Mouse (Mus musculus) testis, postnatal 10 days (tissue): ENCODE data around the gene Ssr2.
"Not testable (repeated sequence)": the region's sequence is repeated elsewhere in the genome, so short reads cannot be mapped to it uniquely, and the experiment has no call there.

Source experiments
- DNase-seq: peaks from one replicate; pipeline ENCODE4 v3.0.0; 2021; ENCODE audit warnings: low spot score

The Ssr2 gene

DNA sequence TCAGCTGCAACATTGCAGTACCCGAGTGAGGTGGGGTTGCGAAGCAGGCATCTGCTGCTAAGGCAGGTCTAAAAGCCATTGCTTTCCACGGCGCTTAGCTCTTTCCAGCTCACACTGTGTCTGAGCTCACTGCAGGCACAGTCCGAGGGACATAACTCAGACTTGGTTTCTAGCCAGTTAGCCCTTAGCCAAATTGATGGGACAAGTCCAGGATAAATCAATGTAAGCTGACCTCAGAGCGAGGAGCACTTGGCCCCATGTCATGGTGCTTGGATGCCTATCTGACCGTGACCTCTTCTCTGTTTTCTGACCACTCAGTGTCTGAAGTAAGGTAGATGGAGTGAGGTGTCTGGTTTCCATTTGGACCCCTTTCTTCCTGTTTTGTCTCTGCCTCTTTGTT lies 11.7 kb upstream of the Ssr2 start:
- DNase-seq: no peak

DNA sequence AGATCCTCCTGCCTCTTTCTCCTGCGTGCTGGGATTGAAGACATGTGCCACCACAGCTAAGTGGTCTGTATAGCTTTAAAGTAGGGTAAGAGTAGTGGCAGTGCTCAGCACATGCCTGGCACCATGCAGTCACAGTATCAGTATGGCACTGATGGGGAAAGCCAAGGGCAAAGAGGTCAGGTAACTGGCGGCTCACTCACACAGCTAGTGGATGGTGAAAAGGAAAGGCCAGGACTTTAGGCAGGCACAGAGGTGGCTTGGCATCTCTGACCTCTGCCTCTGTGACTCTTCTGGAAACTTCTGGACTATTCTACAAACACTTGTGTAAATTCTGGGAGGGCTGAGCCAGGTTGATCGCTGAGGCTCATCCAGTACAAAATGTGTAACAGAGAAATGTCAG lies 9.6 kb upstream of the Ssr2 start:
- no peak for DNase-seq

DNA sequence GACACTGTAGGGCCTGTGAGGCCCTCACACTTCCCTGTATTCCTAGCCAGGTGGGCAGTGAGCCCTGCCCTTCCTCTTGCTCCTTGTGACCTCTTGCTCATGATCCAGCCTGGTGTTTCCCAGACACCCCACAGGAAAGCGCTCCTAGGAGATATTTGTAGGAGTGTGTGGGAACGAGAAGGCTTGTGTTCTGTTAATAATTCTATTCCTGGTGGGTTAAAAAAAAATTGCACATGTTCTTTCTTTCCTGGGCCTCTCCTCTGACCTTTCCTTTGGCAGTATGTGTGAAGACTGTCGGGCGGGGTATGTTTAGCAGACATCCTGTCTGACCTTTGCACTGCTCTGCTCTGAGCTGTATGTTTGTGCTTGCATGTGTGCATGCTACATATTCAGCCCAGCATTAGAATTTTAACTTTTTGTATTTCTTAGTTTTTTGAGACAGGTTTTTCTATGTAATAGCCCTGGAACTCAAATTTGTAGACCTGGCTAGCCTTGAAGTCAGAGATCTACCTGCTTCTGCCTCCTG lies 9.1 kb upstream of the Ssr2 start:
- DNase-seq: no peak

DNA sequence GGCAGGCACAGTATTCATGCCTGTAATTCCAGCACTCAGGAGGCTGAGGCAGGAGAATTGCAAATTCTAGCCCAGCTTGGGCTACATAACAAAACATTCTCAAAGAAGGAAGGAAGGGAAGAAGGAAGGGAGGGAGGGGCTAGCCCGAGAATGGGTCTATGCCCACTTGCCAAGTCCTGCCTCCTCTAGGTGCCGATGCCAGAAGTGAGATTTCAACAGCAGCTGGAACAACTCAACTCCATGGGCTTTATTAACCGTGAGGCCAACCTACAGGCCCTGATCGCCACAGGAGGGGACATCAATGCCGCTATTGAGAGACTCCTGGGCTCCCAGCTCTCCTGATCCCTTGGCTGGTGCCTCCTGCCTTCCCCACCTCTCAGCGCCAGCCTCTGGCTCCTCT lies 7.8 kb upstream of the Ssr2 start:
- DNase-seq: no peak

DNA sequence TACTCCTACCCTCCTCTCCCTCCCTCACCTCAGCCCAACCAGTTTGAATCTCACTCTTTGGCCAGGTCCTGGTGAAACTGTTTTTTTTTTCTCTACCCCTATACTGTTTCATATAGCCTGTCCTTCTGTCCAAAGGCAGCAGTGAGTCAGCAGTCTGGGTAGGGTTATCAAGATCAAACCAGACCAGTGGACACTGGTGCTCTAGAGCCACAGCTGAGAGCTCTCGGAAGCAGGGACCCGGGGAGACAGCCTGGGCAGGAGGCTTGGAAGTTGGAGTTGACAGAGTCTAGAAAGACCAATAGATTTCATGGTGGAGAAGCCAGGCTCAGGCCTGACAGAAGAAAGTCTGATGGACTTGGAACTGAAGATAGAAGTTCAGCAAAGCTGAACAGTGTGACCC lies 7.1 kb upstream of the Ssr2 start:
- DNase-seq: no peak

DNA sequence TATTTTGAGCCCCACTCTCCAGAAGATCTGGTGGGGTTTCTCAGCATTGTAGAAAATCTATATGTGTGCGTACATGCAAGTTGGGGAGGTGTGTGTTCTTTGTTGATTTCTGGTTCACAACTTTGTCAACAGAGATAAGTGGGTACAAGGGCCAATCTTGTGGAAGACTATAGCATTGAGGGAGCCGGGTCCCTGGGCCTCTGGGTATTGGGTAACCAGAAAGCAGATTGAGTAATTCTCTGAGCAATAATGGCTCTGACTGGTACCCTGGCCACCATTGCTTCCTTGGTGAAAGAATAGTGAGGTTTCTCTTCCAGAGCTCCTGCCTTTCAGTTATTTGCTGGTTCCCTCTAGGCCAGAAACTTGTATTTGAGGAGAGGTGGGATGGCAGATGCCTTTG lies 6.6 kb upstream of the Ssr2 start:
- no peak for DNase-seq

DNA sequence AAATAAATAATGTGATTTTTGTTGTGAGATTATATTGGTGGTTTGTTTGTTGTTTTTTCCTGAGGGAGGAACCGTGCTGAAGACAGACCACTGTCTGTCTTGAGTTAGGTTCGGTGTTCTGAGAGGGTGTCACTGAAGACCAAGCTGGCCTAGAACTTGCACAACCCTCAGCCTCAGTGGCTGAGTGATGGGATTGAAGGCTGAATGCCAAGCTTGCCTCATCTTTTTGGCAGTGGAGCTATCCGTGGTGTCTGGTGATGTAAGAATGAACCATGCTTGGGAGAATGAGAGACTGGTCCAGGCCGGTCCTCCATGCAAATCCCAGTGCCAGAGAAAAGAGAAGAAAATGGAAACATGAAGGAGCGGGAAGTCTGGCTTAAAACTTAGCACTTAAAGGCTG lies 6.0 kb upstream of the Ssr2 start:
- no peak for DNase-seq

DNA sequence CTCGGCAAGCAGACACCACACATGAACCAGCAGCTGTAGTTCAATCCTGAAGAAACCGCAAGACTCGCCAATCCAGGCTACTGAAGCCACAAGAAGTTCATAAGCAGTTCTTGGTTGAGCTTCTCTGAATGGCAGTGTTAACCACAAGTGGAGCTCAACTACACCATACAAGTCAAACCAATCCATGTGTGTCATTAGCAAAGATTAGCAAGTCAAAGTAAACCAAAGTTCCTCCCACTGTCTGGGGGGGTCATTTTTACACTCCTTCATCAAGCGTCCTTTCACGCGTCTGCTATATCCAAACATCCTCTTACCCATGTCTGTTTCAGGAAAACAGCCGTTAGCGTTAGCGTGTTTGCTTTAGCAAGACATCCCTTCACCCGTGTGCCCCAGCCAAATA lies 5.3 kb upstream of the Ssr2 start:
- DNase-seq: no peak

DNA sequence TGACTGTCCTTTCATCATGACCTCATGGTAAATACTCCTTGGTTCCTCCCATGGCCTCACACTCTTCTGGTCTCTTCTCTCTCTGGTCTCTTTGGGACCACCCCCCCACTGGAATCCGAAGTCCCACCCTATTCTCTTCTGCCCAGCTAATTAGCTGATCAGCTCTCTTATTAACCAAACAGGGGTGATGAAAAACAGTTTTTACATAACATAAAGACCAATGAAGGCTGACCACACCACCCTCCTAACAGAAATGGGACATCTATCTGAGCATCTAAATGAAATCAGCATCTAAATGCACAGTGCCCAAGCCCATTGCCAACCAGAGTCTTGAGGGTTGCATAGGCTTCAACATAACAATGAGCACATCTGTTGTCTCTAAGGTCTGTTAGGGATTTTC lies 3.8 kb upstream of the Ssr2 start:
- no peak for DNase-seq

DNA sequence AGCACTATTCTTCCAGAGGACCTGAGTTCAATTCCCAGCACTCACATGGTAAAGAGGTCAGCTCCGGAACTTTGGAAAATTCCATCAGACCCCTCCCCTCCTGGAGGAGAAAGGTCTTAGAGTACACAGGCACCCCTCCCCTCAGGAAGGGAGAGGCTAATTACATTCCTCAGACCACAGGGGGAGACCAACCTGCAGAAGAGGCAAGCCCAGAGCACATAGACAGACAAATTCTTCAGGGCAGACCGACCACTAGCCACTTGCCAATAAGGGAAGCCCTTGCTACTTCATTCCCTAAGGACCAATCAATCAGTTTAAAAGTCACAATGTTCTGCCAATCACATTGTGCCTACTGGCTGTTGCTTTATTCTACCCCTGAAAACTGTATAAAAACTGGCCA lies 2.8 kb upstream of the Ssr2 start:
- no peak for DNase-seq

DNA sequence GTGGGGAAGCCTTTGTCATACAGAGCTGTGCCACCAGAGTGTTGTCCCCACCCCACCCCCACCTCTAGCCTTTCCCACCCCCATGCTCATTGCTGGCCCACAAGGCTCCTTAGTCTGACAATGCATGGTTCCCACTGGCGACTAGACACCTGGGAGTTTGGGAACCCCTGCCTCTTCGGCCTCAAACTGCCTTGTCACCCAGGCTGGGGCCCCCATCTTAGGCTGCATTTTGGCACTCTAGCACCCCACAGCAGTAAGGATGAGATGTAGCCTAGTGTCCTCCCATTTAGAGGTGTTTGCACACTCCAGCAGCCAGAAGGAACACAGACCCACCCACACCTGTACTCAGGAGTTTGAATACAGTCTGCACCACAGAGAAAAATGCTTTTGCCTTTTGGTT lies 1.9 kb upstream of the Ssr2 start:
- DNase-seq: no peak

DNA sequence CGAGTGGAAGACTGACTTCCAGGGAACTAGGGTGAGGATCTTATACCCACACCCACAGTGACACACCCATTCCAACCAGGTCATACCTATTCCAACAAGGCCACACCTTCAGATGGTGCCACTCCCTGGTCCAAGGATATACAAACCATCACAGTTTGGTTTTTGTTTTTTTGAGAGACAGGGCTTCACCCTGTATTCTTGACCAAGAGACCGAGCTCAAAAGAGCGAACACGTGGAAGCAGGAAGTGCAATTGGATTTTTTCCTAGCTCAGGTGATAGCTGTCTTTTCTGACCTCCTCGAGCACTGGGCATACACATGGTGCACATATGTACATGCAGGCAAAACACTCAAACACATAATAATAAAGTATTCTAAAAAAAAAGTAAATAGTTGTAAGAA lies 2.2 kb downstream of the Ssr2 start:
- DNase-seq: not testable (repeated sequence)

DNA sequence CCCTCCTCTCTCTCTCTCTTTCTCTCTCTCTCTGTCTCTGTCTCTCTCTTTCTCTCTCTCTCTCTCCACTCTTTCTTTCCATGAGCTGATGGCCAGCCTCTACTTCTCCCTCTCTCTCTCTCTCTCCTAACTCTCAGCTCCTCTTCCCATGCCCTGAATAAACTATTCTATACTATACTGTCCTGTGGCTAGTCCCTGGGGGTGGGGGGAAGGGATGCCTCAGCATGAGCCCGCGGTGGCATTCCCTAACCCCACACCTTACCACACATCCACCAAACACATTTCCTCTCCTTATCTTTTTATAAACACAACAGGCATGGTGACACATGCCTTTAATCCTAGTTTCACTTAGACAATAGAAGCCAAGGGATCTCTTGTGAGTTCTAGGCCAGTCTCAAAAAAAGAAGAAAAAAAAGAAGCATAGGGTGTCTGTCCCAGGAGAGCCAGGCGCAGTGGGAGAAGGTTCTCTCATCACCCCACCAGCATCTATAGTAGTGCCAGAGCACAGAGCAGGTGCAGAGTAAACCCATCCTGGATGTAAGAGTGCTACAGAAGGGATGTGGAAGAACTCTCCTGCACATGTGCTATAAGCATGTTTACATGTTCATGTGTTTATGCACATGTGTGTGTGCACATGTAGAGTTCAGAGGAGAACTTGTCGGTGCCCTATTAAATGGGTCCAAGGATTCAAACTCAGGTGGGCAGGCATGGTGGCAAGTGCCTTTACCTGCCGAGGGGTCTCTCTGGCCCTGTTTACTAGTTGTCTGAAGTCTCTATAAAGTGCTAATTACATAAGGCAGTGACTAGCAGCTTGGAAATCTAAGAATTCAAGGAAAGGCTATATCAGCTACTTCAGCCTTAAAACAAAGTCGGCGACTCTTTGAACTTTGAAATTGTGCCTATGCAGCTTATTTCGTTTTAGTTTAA lies 3.1 kb downstream of the Ssr2 start:
- DNase-seq: no peak

DNA sequence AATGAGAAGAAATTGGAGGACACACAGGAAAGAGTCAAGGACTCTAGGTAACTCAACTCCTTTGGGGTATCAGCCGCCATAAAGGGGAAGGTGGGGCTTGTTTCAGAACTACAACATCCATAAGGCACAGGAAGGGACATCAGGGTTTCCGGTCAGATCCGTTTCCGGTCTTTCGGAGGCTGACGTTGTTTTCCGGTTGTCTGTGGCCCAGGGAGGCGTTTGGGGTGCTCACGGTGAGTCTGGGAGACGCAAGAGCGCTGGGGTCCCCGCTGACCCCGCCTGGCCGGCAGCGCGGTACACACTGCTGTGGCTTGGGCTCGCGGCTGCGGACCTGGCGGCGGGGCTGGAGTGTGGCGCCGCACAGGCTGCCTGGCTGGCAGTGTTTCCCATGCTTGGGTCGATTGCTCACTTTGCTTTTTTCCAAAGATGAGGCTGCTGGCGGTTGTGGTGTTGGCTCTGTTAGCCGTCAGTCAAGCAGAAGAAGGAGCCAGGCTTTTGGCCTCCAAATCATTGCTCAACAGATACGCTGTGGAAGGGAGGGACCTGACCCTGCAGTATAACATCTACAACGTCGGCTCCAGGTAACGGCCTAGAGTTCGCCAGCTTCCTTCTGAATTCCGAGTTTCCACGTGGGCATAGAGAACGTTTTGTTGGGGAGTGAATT lies 3.9 kb downstream of the Ssr2 start:
- DNase-seq: peak; percentile 73

DNA sequence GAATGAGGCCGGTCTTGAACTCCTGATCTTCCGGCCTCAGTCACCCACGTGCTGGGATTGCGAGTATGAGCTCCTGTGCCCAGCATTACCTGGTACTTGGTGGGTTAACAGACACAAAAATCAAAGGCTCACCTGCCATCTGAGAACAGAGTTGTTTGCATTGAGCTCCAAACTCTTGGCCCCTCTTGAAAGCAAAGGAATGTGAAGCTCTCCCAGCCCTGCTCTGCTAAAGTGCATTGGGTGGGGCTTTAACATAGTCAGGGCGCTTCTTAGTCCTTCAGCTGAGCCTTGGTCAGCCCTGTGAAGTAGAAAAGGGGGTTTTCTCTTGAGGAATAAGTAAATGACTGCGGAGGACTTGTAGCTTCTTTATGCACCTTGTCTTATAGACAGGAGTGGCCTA lies 10.1 kb downstream of the Ssr2 start:
- no peak for DNase-seq

DNA sequence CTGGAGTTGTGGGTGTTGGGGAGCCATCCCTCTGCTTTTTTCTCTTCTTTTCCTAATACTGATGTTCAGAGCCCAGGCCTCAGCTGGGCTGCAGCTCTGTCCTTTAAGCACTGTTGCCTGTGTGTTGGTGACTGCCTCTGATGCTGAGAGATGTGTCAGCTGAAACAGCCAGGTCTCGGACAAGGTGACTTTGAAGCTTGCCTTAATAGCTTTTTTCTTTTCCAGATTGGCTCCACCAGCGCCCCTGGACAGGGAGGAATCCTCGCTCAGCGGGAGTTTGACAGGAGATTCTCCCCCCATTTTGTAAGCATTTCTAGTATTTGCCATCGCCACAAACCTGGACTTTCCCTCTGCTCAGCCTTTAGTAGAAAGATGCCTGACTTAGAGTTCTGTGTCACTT lies 11.0 kb downstream of the Ssr2 start:
- no peak for DNase-seq

DNA sequence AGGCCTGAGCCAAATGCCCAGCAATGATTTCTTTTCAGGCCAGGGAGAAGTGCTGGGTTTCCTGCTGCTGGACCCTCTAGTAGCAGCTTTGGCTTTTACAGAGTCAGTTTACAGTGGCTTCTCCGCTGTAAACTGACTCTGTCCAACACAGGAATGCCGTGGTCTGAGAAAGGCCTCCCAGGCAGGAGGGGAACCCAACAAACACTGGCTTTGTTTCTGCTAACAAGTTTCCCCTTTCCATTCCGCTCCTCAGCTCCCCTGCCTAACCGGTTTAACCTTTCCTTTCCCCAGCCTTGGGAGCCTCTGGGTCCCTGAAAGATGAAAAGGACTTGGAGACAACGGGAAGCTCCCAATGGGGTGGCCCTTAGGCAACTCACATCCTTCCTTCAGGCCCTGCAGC lies 14.6 kb downstream of the Ssr2 start:
- no peak for DNase-seq

DNA sequence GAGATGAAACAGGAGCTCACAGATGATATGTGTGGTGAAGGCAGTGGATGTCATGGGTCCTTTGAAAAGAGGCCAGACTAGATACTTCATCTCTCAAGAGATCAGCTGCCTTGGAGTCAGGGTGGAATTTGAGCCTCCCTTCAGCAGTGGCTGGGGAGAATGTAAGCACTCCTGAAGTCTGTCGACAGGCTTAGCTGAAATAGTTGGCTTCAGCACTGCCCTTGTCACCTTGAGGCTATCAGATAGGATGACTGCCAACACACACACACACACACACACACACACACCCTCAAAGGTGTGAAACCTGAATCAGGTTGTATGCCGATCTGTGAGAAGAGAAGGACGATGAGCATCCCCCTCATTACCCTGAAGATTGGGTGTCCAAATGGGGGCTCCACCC lies 15.4 kb downstream of the Ssr2 start:
- DNase-seq: no peak

DNA sequence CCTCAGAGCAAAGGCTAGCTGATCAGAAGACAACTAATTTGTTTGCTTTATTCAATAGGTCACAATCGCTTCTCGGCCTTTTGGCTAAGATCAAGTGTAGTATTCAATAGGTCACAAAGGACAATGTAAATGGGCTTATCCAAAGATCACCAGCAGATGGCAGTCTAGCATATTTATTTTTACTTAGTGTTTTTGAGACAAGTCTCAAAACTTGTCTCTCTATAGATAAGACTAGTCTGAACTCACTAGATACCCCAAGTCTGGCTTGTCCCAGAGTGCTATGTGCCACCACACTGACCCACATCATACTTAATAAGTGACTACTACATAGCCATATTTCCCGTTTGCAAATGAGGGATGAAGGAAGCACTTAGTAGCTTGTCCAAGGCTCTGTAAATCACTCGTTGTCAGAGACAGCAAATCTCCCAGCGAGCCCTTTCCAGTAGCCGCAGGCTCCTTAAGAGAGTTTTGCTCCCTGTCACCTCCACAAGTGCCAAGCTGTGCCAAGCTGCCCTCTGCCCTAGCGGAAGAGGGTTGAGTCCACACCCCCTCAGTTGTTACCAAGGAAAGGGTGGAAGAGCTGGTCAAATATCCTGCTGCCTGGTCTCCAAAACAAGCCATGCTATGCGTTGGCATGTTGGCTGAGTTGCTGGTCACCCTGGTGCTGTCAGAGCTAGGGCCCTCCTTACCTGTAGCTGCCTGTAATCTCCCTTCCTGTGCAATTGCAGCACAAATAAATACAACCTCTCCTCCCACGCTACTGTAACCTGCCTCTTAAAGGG lies 16.5 kb downstream of the Ssr2 start:
- no peak for DNase-seq

DNA sequence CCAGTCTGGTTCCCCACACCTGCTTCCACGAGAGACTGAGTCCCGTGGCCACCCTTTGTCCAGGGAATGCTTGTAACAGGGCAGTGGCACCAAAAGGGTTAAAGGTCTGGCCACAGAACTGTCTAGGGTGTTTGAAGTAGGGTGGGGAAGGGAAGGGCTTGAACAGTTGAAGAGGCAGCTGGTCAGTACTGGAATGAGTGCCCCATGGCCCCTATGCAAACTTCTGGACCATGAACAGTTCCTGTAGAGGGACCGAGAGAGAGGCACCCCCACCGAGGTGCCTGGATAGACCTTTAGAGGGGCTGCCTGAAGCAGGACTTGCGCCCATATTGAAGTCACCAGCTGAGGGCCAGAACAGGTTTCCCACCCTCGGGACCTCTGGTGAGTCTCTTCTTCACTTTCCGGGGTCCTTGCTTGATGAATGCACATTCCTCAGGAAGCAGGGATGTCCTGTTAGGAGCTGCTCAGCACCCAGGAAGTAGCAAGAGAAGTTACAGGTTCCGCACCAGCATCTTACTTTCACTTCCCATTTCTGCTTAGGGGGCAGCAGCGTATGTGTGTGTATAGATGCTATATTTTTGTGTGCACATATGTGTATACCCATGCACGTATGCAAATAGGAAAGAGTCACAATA lies 17.4 kb downstream of the Ssr2 start:
- DNase-seq: no peak

DNA sequence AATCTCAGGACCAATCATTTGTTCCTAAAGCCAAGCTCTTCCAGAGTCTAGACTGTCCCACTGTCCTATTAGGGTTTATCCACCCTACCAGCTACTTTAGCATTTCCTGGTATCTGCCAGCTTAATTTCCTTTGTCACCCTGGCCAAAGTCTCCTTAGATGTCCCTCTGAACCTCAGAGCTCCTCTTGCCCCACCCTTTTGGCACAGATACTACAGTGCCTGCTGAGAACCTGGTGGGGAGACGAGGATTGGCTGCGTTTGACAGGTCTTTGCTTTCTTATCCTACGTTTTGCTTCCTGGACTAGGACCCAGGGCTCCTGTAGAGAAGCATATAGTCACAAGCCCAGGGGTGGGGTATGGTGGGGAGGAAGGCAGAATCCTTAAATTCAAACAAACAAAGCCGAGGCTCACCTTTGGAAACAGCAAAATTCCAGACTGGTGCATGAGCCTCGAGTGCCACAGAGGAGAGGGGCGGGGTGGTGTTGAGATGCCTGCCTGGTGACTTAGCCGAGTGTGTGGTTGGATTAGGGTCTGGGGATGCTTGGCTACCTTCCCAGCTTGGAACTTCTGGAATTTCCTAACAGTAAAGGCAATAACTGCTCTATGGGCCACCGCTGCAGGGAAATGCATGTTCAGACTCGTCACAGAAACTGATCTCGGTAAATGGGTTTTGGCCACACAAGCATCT lies 18.4 kb downstream of the Ssr2 start:
- no peak for DNase-seq

DNA sequence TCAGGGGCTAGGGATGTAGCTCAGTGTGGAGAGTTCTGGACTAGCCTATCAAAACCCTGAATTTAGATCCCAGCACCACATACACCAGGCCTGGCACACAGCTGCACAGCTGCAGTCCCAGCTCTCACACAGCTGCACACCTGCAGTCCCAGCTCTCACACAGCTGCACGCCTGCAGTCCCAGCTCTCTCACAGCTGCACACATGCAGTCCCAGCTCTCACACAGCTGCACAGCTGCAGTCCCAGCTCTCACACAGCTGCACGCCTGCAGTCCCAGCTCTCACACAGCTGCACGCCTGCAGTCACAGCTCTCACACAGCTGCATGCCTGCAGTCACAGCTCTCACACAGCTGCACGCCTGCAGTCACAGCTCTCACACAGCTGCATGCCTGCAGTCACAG lies 20.9 kb downstream of the Ssr2 start:
- not testable (repeated sequence) for DNase-seq
